Mouse (Mus musculus) large intestine, adult 2 months (tissue): ENCODE data around the gene Apba3. TPM values are rescaled to one million over a fixed set of nuclear protein-coding genes. Genes with fewer than 3 reads are reported as not detected.

ENCODE experiments used
- polyA plus RNA-seq: library from polyadenylated mRNA; depleted of rRNA; stranded (reverse); fragments of >200 nt; gene quantifications from 2 replicates; pipeline ENCODE4 v1.2.3, GENCODE M21; 2012; rRNA removed

Apba3 gene
- polyA plus RNA-seq, 1 experiment: 72.7 TPM

Other genes with a start within 250 kb of the Apba3 start
- 0.22 and 0.36 TPM in 2 replicates for gene Diras1, start 241.3 kb upstream of the Apba3 start, polyA plus RNA-seq
- 26.3 and 26.5 TPM in 2 replicates for gene Slc39a3, start 229.5 kb upstream of the Apba3 start, polyA plus RNA-seq
- 143 and 164 TPM in 2 replicates for gene Sgta, start 206.8 kb upstream of the Apba3 start, polyA plus RNA-seq
- gene Thop1, start 196.9 kb upstream of the Apba3 start, polyA plus RNA-seq: 31.5 and 36.1 TPM in 2 replicates
- 38.1 and 162 TPM in 2 replicates for gene Creb3l3, start 168.1 kb upstream of the Apba3 start, polyA plus RNA-seq
- 212 and 265 TPM in 2 replicates for gene Map2k2, start 161.0 kb upstream of the Apba3 start, polyA plus RNA-seq
- 47.6 and 80.0 TPM in 2 replicates for gene Zbtb7a, start 131.7 kb upstream of the Apba3 start, polyA plus RNA-seq
- gene Pias4, start 99.0 kb upstream of the Apba3 start, polyA plus RNA-seq: 40.4 and 40.5 TPM in 2 replicates
- 1,127 and 1,546 TPM in 2 replicates for gene Eef2, start 90.3 kb upstream of the Apba3 start, polyA plus RNA-seq
- gene Dapk3, start 84.0 kb upstream of the Apba3 start, polyA plus RNA-seq: 78.5 and 80.1 TPM in 2 replicates
- not detected in 2 replicates for gene 4930442H23Rik, start 83.1 kb upstream of the Apba3 start, polyA plus RNA-seq
- not detected in 2 replicates for gene Nmrk2, start 64.9 kb upstream of the Apba3 start, polyA plus RNA-seq
- 0.70 and 0.76 TPM in 2 replicates for gene Atcay, start 36.1 kb upstream of the Apba3 start, polyA plus RNA-seq
- 5.1 and 8.2 TPM in 2 replicates for gene Zfr2, start 33.8 kb upstream of the Apba3 start, polyA plus RNA-seq
- 6.5 and 9.5 TPM in 2 replicates for gene Matk, start 14.0 kb upstream of the Apba3 start, polyA plus RNA-seq
- 109 and 119 TPM in 2 replicates for gene Mrpl54, start within 50 bp of the Apba3 start, polyA plus RNA-seq
- gene Tjp3, start 24.6 kb downstream of the Apba3 start, polyA plus RNA-seq: 140 and 172 TPM in 2 replicates
- 30.6 and 43.4 TPM in 2 replicates for gene Pip5k1c, start 26.0 kb downstream of the Apba3 start, polyA plus RNA-seq
- gene Cactin, start 54.1 kb downstream of the Apba3 start, polyA plus RNA-seq: 25.7 and 28.1 TPM in 2 replicates
- 7.0 and 8.0 TPM in 2 replicates for gene Tbxa2r, start 61.8 kb downstream of the Apba3 start, polyA plus RNA-seq
- gene Gipc3, start 76.3 kb downstream of the Apba3 start, polyA plus RNA-seq: 0.78 and 0.95 TPM in 2 replicates
- 83.6 and 98.6 TPM in 2 replicates for gene Hmg20b, start 83.5 kb downstream of the Apba3 start, polyA plus RNA-seq
- gene Mfsd12, start 90.5 kb downstream of the Apba3 start, polyA plus RNA-seq: 12.1 and 13.6 TPM in 2 replicates
- gene 4930404N11Rik, start 98.9 kb downstream of the Apba3 start, polyA plus RNA-seq: 3.6 and 4.6 TPM in 2 replicates
- 81.5 and 85.5 TPM in 2 replicates for gene Fzr1, start 111.6 kb downstream of the Apba3 start, polyA plus RNA-seq
- 48.2 and 60.4 TPM in 2 replicates for gene Dohh, start 117.5 kb downstream of the Apba3 start, polyA plus RNA-seq
- 3.3 and 3.7 TPM in 2 replicates for gene Gm48551, start 117.5 kb downstream of the Apba3 start, polyA plus RNA-seq
- gene Gm48552, start 122.0 kb downstream of the Apba3 start, polyA plus RNA-seq: 0.98 and 4.1 TPM in 2 replicates
- 2,134 and 4,482 TPM in 2 replicates for gene Smim24, start 126.1 kb downstream of the Apba3 start, polyA plus RNA-seq
- 10.5 and 11.6 TPM in 2 replicates for gene Nfic, start 188.7 kb downstream of the Apba3 start, polyA plus RNA-seq
- 2.3 and 5.3 TPM in 2 replicates for gene Celf5, start 215.7 kb downstream of the Apba3 start, polyA plus RNA-seq
- 242 and 319 TPM in 2 replicates for gene Ncln, start 229.4 kb downstream of the Apba3 start, polyA plus RNA-seq
- 4.4 and 4.8 TPM in 2 replicates for gene S1pr4, start 233.2 kb downstream of the Apba3 start, polyA plus RNA-seq